Mouse (Mus musculus) limb, embryonic 11.5 days (tissue): ENCODE results near the gene Ccdc65. TPM values are rescaled to one million over a fixed set of nuclear protein-coding genes. Genes with fewer than 3 reads are reported as not detected.

Source experiments
- ATAC-seq: fragments of 200-750 bp; cut with Nextera tagmentation; 2 replicates; pipeline ENCODE4 v1.8.0; 2017; ENCODE audit warnings: low read depth; ENCODE audit not compliant: insufficient number of reproducible peaks, low FRiP score, low TSS enrichment
- DNase-seq: peaks from one replicate; pipeline ENCODE4 v3.0.0-alpha.2; 2015; ENCODE audit warnings: low spot score
- H3K27ac ChIP-seq: fragments of 300-500 bp; sonication (generic); replicated peaks from 2 replicates; pipeline ENCODE4 v1.5.1; 2014; ENCODE audit warnings: low read depth, mild to moderate bottlenecking, low read length
- H3K27me3 ChIP-seq: fragments of 300-500 bp; sonication (generic); 2 replicates; pipeline ENCODE4 v1.6.1; 2014; ENCODE audit warnings: mild to moderate bottlenecking, low read length, mixed read lengths; ENCODE audit not compliant: control insufficient read depth, insufficient read depth
- H3K36me3 ChIP-seq: fragments of 300-500 bp; sonication (generic); 2 replicates; pipeline ENCODE4 v1.6.1; 2014; ENCODE audit warnings: mild to moderate bottlenecking, low read length, moderate library complexity, mixed read lengths; ENCODE audit not compliant: control insufficient read depth, insufficient read depth
- H3K4me1 ChIP-seq: fragments of 300-500 bp; sonication (generic); 2 replicates; pipeline ENCODE4 v1.6.1; 2014; ENCODE audit warnings: low read length, mixed read lengths; ENCODE audit not compliant: control insufficient read depth, insufficient read depth
- H3K4me2 ChIP-seq: fragments of 300-500 bp; sonication (generic); 2 replicates; pipeline ENCODE4 v1.6.1; 2014; ENCODE audit warnings: low read depth, mild to moderate bottlenecking, moderate library complexity; ENCODE audit not compliant: severe bottlenecking
- H3K4me3 ChIP-seq: fragments of 300-500 bp; sonication (generic); 2 replicates; pipeline ENCODE4 v1.5.1; 2014; ENCODE audit warnings: low read depth, low read length
- H3K9ac ChIP-seq: fragments of 300-500 bp; sonication (generic); 2 replicates; pipeline ENCODE4 v1.6.1; 2014; ENCODE audit warnings: mild to moderate bottlenecking, low read length
- H3K9me3 ChIP-seq: fragments of 300-500 bp; sonication (generic); 2 replicates; pipeline ENCODE4 v1.6.1; 2016; ENCODE audit warnings: low read length; ENCODE audit not compliant: control insufficient read depth
- WGBS: fragments of 180-500 bp; shearing (Covaris S2); extraction: QIAGEN DNeasy Blood & Tissue Kit; methylation state at CpG from one replicate; pipeline ENCODE4 v1.1.7; 2014; 5-methylcytosine and 5-hydroxymethylcytosine counted together
- polyA plus RNA-seq: library from polyadenylated mRNA; unstranded; fragments of >200 nt; fragmentation: Nextera tagmentation; extraction: Ambion mirVana; gene quantifications from 2 replicates; pipeline ENCODE4 v1.2.1, GENCODE M21; 2014

Gene Ccdc65
- polyA plus RNA-seq, result 0.48 and 1.3 TPM in 2 replicates

DNA sequence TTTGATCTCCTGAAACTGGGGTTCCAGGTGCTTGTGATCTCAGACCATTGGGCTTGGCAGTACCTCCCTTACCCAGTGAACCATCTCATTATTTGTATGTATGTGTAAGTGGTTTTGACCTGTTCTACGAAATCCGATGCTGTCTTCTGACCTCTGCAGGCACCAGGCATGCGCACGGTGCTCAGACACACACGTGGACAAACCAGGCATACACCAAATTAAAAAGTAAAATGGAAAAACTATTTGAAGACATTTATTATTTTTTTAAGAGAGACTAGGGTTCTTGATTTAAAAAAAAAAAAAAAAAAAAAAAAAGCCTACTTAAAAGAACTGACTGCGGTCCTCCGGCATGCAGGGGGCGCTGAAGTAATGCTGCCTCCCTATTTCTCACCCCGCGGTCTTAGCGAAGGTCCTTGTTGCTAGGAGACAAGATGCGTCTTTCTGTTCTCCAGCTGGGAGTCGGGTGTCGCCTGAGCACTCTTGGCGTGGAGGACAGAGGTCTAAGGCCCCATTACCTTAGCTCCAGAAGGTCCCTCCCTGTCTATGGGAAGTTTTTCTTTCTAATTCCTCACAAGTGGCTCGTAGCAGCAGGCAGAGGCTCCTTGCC lies at the start of gene Ccdc65:
TSS of gene Ccdc65 (plus strand) at position 442 of the 607 bp plus-strand sequence.
- Histone ChIP-seq H3K4me2 (peak within 1 kb of the TSS; percentile 29; the same call in 1 of the 2 replicates), H3K4me1 (no peaks in the 10 kb centered on the region), H3K27ac (no peak within 1 kb of the TSS), H3K9me3 (no peaks in the 10 kb centered on the region), H3K36me3 (no peaks in the 10 kb centered on the region), H3K4me3 (peak within 1 kb of the TSS; percentile 15), H3K27me3 (no peaks in the 10 kb centered on the region), H3K9ac (no peak within 1 kb of the TSS)
- WGBS, result 17% methylated on average over 16 of the region's 16 CpGs
- ATAC-seq (no peak), DNase-seq (peak; percentile 86)

DNA sequence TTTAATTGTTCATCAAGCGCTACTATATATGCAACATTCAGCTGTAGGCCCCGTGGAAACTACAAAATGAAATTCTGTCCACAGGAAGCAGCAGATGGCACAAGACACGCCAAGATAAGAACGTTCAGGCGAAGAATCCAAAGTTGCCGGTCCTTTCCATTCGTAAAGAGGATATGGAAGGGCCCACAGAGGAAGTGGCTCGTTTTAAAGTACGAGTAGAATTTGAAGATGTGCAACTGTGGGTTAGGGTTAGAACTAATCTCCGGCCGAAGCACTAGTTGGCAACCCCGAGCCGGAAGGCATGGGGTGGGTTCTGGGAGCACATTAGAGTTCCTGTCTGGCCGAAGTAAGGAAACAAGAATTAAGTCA lies 45.8 kb upstream of the Ccdc65 start:
- no peaks in the 10 kb centered on the region for H3K27me3 ChIP-seq
- peak overlapping the region; percentile 76 for H3K27ac ChIP-seq
- under 1% methylated on average over 14 of the region's 14 CpGs for WGBS
- DNase-seq, result no peak
- H3K9ac ChIP-seq, result peak overlapping the region; percentile 94
- no peak for ATAC-seq
- H3K4me2 ChIP-seq, result peak overlapping the region; percentile 57
- no peaks in the 10 kb centered on the region for H3K9me3 ChIP-seq
- H3K4me1 ChIP-seq, result no peaks in the 10 kb centered on the region
- peak overlapping the region; percentile 86 for H3K4me3 ChIP-seq
- peaks cover 18% of the 10 kb centered on the region for H3K36me3 ChIP-seq

DNA sequence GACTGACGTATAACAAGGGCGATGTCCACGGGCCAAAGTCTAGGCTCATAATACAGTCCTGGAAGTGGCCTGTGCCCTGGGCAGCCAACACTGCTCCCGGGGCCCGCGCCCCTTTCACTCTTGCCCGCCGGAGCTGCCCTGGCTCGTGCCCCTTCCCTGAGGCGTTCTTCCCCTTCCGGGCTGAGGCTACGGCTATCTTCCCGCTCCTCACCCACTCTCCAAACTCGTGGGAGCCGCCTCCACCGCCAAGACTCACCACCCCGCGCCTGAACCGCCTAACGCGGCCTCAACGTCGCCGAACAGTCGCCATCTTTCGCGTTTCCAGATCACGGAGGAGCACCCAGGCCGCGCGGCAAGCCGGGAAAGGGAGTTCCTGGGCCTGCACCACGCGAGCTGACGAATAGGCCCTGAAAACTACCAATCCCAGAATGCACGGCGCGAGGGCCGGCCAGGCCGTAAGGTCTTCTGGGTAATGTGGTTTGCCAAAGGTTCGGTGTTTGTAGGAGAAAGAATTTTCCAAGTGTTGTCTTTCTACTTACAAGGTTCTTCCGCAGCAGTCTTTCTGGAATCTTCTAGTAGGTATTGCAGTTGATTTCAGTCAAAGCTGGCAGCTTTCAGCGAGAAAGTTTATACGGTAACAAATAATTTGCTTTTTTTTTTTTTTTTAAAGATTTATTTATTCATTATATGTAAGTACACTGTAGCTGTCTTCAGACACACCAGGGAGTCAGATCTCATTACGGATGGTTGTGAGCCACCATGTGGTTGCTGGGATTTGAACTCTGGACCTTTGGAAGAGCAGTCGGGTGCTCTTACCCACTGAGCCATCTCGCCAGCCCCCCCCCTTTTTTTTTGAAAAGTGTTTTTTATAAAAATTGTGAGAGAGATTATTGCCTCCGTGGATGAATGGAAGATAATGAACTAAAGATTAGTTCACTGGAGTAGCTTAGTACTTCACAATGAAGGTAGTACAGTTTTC lies 45.2 kb upstream of the Ccdc65 start, which contains the start of gene Ddx23:
TSS of gene Ddx23 (minus strand) at position 328 of the 979 bp plus-strand sequence.
- 5% methylated on average over 47 of the region's 48 CpGs for WGBS
- Histone ChIP-seq H3K27me3 (no peaks in the 10 kb centered on the region), H3K9me3 (no peaks in the 10 kb centered on the region), H3K36me3 (peaks cover 11% of the 10 kb centered on the region), H3K9ac (peak within 1 kb of the TSS; percentile 94), H3K4me2 (peak within 1 kb of the TSS; percentile 57), H3K4me1 (no peaks in the 10 kb centered on the region), H3K4me3 (peak within 1 kb of the TSS; percentile 86), H3K27ac (peak within 1 kb of the TSS; percentile 76)
- peak; percentile 98 for DNase-seq
- peak; percentile 93 for ATAC-seq

DNA sequence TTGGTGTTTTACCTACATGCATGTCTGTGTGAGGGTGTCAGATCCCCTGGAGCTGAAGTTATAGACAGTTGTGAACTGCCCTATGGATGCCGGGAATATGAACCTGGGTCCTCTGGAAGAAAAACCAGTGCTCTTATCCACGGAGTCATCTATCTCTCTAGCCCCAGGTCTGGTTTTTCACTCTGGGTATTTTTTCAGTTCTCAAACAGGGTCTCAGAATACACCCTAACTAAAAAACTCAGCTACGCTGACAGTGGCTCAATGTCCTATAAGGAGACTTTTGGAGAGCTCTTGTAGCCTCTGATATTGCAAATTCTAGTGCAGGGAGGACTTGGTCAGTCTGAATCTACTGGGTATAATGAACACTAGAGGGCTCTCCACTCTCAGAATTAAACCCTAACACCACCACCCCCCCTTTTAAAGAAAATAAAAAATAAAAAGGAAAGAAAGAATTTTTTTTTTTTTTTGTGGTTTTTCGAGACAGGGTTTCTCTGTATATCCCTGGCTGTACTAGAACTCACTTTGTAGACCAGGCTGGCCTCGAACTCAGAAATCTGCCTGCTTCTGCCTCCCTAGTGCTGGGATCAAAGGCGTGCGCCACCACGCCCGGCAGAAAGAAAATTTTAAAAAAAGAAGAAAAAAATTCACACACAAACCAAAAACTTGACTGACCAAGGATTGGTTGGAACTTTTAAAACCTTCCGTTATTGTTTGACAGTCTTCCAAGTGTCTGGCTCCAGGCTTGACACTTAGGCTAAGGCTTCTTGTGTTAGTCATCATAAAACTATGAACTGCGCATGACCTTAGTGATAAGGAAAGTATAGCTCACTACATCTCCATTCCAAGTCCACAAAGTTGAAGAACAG lies 43.7 kb upstream of the Ccdc65 start:
- ATAC-seq (no peak), DNase-seq (no peak)
- Histone ChIP-seq H3K27me3 (no peaks in the 10 kb centered on the region), H3K4me2 (no peak overlapping the region), H3K9ac (no peak overlapping the region), H3K9me3 (no peaks in the 10 kb centered on the region), H3K4me3 (no peak overlapping the region), H3K36me3 (peaks cover 3% of the 10 kb centered on the region; the same call in 1 of the 2 replicates), H3K27ac (no peak overlapping the region), H3K4me1 (no peaks in the 10 kb centered on the region)
- WGBS, result 82% methylated on average over 11 of the region's 11 CpGs

DNA sequence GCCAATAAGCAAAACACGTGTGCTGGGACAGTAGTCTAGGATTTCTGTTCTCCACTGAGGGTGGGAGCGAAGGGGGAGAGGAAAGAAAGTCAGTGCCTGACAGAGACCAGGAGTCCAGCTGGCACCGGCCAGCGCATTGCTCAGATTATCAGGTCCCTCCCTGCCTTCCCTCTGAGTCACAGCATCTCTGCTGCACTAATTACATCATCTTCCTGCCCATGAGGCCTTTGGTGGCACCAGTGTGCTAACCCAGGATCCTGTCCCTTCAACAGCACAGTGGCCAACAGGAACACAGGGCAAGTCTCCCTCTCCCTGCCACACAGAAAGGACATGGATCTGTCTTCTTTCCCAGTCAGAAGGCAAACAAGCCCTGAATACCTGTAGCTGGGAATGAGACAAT lies 35.4 kb upstream of the Ccdc65 start:
- peaks cover 6% of the 10 kb centered on the region for H3K4me1 ChIP-seq
- DNase-seq (no peak), ATAC-seq (no peak)
- H3K4me3 ChIP-seq, result no peak overlapping the region
- H3K9ac ChIP-seq, result no peak overlapping the region
- H3K4me2 ChIP-seq, result no peak overlapping the region
- H3K9me3 ChIP-seq, result no peaks in the 10 kb centered on the region
- 77% methylated on average over 4 of the region's 4 CpGs for WGBS
- no peaks in the 10 kb centered on the region for H3K36me3 ChIP-seq
- no peak overlapping the region for H3K27ac ChIP-seq
- peaks cover 32% of the 10 kb centered on the region for H3K27me3 ChIP-seq

DNA sequence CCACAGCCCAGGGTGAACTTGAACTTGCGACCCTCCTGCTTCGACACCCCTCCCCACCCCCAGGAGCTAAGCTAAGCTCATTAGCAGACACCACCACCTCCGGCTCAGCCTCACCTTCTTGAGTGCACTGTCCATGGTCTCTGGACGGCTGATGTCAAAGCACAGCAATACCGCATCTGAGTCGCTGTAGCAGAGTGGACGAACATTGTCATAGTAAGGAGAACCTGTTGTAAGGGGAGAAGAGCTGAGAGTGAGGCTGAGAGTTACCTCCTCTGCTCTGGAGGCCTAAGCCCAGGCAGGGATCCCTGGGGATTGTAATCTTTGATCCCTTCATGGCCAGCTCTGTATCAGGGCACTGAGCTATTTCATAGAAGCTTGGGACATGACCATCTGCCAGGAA lies 34.3 kb upstream of the Ccdc65 start:
- Histone ChIP-seq H3K4me1 (peaks cover 6% of the 10 kb centered on the region), H3K4me3 (no peak overlapping the region), H3K9me3 (no peaks in the 10 kb centered on the region), H3K27ac (no peak overlapping the region), H3K36me3 (no peaks in the 10 kb centered on the region), H3K9ac (no peak overlapping the region), H3K4me2 (no peak overlapping the region), H3K27me3 (peaks cover 36% of the 10 kb centered on the region)
- 79% methylated on average over 7 of the region's 7 CpGs for WGBS
- ATAC-seq (no peak), DNase-seq (no peak)

DNA sequence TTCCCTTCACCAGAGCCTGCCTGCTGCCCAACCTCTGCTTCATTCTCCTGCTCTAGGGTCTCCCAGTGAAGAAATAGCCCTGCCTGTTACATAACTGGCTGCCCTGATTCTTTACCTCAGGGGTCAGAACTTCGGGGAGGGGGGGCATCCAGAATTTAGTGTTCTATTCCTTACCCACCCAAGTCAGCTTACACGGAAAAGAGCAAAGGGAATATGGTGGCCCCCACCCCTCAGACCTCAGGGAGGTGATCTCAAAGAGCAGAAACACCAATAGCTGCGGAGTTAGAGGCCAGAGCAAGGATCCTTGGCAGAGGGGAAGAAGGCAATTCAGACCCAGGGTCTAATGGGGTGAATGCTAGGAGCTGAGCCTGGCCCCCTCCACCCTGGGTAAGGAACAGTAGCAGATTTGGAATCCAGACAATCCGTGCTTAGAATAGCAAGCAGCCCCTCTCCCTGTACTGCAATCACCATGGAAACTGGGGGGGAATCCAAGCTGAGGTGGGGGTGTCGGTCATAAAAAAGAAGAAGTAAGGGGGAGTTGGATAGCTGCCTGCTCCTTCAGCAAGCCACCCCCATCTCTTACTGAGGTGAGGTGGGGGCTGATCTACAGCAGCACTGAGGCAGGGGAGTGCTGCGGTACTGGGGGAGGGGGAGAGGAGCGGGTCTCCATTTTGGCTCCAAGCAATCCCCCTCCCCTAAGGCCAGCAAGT lies 33.6 kb upstream of the Ccdc65 start:
- DNase-seq (no peak), ATAC-seq (no peak)
- H3K4me1 ChIP-seq, result peaks cover 6% of the 10 kb centered on the region
- no peaks in the 10 kb centered on the region for H3K36me3 ChIP-seq
- no peak overlapping the region for H3K4me2 ChIP-seq
- 32% methylated on average over 7 of the region's 7 CpGs for WGBS
- peaks cover 36% of the 10 kb centered on the region for H3K27me3 ChIP-seq
- H3K27ac ChIP-seq, result no peak overlapping the region
- no peaks in the 10 kb centered on the region for H3K9me3 ChIP-seq
- H3K4me3 ChIP-seq, result no peak overlapping the region
- no peak overlapping the region for H3K9ac ChIP-seq
